Mouse (Mus musculus): ENCODE data around the gene Eif6.

DNA sequence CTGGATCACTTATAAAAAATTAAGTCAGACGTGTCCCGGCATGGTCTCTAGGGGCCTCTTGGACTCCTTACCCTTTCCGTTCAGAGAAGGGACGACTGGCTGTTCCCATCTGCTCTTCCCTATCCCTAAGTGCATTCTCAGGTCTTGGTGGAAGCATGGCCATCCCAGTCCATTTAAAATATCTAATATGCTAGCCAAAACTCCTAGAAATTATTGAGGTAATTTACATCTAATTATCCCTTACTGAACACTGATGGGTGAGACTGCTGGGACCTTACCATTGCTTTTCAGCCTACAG lies 49.1 kb downstream of the Eif6 start:
- TF ChIP-seq CTCF (IDR thresholded peaks at IDR 0.05; ENCODE audit: control insufficient read depth, insufficient read depth, insufficient replicate concordance, low read depth, low read length) = no peak
- no peak for TF ChIP-seq POLR2A (IDR thresholded peaks at IDR 0.05; ENCODE audit: control insufficient read depth, low read depth, low read length)

Measured in testis, adult 2 months (tissue).